Mouse (Mus musculus): ENCODE results near the gene Ugt1a7c. TPM values are rescaled to one million over a fixed set of nuclear protein-coding genes. Genes with fewer than 3 reads are reported as not detected.
A peak's percentile ranks its signal among the peaks of the same experiment; 100 is the strongest.

Ugt1a7c gene
- polyA plus RNA-seq, 2 experiments from 2014 or later, result 0.17 to 0.45 TPM

GRCm38 (mm10) chr1:88245881-88246280, 151.0 kb downstream of the Ugt1a7c start:
- no peak for ATAC-seq

- no peak for ATAC-seq
Observed at GRCm38 (mm10) chr1:88246386-88246785, 151.5 kb downstream of the Ugt1a7c start.

- ATAC-seq, result no peak
Observed at GRCm38 (mm10) chr1:88247660-88248059, 152.8 kb downstream of the Ugt1a7c start.

GRCm38 (mm10) chr1:88248658-88249057, 153.8 kb downstream of the Ugt1a7c start:
- no peak for ATAC-seq

- ATAC-seq, result no peak
Observed at GRCm38 (mm10) chr1:88249596-88249995, 154.7 kb downstream of the Ugt1a7c start.

GRCm38 (mm10) chr1:88250023-88250422, 155.2 kb downstream of the Ugt1a7c start:
- no peak for ATAC-seq

- peak; percentile 9 for ATAC-seq
Observed at GRCm38 (mm10) chr1:88253106-88253505, 158.2 kb downstream of the Ugt1a7c start.

GRCm38 (mm10) chr1:88253540-88253939, 158.7 kb downstream of the Ugt1a7c start:
- no peak for ATAC-seq

GRCm38 (mm10) chr1:88254793-88255465, 160.1 kb downstream of the Ugt1a7c start:
- ATAC-seq, result no peak

GRCm38 (mm10) chr1:88255466-88255857, 160.6 kb downstream of the Ugt1a7c start:
- no peak for ATAC-seq

- no peak for ATAC-seq
Observed at GRCm38 (mm10) chr1:88255989-88256754, 161.3 kb downstream of the Ugt1a7c start.

- ATAC-seq, result no peak
Observed at GRCm38 (mm10) chr1:88256886-88257663, 162.2 kb downstream of the Ugt1a7c start.

- ATAC-seq, result no peak
Observed at GRCm38 (mm10) chr1:88257681-88258080, 162.8 kb downstream of the Ugt1a7c start.

GRCm38 (mm10) chr1:88258361-88258760, 163.5 kb downstream of the Ugt1a7c start:
- no peak for ATAC-seq

GRCm38 (mm10) chr1:88258881-88259642, 164.2 kb downstream of the Ugt1a7c start:
- ATAC-seq, result peak; percentile 14

GRCm38 (mm10) chr1:88259643-88260024, 164.8 kb downstream of the Ugt1a7c start:
- ATAC-seq, result no peak

GRCm38 (mm10) chr1:88260114-88260513, 165.3 kb downstream of the Ugt1a7c start:
- ATAC-seq, result no peak

GRCm38 (mm10) chr1:88260604-88261377, 165.9 kb downstream of the Ugt1a7c start:
- no peak for ATAC-seq

GRCm38 (mm10) chr1:88261706-88262105, 166.8 kb downstream of the Ugt1a7c start:
- ATAC-seq, result no peak

GRCm38 (mm10) chr1:88262255-88262654, 167.4 kb downstream of the Ugt1a7c start:
- peak; percentile 4 for ATAC-seq

GRCm38 (mm10) chr1:88262961-88263360, 168.1 kb downstream of the Ugt1a7c start:
- no peak for ATAC-seq

- ATAC-seq, result no peak
Observed at GRCm38 (mm10) chr1:88263778-88264177, 168.9 kb downstream of the Ugt1a7c start.
